Mouse (Mus musculus) mouse trophoblast stem cell (cell line): ENCODE results near the gene As3mt.

Source experiments
- in situ Hi-C, 2 experiments: fragments of 300-500 bp; cut with MseI, MboI; formaldehyde crosslinking; loops; 2 replicates in 1 of 2; 3 replicates in 1 of 2; pipeline ENCODE4 v1.15.1; 2025

Gene As3mt

DNA sequence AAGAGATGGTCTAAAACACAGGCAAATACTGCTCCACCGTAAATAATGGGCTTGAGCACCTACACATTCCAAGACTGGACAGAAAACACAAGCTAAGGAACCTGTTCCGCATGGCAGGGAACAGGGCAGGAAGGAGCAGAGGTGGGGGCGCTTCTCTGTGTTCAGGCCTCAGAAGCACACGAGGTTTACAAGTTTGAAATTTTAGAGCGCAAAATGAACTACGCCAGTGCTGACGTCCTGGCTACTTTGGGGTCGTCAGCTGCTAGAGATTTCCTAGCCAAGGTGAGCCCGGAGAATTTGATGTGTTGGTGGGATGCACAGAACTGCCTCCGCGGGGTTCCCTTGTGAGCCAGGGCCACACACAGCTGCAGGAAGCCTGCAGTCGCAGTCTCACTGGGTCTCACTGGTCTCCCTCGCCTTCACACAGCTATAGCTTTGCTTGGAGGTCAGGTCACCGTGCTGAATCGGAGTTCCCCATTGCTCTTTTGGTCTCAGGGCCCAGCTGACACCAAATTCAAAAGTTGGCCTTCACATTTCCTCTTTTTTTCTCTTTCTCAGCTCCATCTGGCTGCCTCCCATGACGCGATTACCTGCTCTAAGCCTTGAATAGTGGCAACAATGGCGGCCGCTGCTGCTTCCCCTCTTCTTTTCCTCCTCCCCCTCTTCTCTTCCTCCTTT lies 9.3 kb upstream of the As3mt start:
- in situ Hi-C loops = no loop called here

DNA sequence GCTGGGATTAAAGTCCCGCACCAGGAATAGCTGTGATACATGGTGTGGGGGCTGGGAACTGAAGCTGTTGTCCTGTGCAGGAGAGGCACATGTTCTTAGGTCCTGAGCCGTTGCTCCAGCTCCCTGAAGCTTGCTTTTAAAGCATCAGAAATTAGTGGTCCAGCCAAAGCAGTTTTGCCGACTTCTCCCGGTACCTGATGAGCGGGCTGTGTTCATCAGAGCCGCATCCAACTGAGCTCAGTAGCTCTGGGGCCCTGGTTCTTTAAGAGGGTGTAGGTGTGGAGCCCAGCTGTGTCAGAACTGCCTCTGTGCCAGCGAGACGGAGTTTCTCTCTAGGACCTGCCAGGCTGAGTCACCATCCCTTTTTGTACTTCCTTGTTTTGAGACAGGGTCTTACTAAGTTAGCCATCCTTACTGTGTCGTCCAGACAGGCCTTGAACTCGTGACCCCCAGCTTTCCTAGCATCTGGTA lies 8.2 kb upstream of the As3mt start:
- in situ Hi-C loops = no loop called here

DNA sequence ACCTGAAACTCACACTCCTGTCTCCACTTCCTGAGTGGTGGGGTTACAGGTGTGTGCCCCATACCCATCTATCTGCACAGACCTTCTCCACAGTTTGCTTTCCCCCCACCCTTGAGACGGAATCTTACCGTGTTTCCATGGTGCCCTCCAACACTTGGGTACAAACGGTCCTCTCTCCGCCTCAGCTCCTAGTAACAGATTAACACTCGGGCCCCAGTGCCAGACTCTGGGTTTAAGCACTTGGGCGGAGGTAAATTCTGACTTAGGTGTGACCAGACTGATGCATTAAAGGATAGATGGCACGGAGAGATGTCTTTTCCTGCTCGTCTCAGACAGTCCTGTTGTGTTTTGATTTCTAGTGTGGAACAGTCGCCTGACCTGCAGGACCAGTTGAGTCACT lies 6.1 kb upstream of the As3mt start:
- in situ Hi-C loops = no loop called here

DNA sequence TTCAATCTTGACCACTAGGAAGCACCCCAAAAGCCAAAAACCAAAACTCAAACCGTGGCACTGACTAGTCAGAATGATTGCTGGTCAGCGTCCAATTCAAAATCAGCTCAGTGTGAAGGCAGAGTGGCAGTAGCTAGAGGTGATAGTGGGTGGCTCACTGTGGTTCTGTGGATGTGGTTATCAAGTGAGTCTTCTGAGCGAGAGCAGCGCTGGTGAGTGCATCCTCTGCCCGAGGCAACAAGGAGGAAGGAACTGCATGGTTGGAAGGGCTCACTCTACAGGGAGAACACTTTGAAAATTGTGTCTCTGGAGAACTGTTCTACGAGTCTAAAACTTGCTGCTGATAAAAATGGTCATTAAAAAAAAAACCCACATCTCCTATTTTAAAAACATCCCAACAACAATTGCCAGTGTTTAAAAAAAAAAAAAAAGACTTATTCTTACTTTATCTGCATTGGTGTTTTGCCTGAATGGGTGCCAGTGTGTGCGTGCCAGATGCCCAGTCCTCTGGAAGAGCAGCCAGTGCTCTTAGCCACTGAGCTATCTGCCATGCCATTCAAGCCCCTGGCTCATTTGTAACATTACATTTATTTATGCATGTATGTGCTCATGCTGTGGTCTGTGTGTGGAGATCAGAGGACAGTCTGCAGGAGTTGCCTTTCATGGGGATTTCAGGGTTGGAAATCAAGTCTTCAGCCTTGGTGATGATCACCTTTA lies 1.3 kb upstream of the As3mt start:
- in situ Hi-C loops = no loop called here

DNA sequence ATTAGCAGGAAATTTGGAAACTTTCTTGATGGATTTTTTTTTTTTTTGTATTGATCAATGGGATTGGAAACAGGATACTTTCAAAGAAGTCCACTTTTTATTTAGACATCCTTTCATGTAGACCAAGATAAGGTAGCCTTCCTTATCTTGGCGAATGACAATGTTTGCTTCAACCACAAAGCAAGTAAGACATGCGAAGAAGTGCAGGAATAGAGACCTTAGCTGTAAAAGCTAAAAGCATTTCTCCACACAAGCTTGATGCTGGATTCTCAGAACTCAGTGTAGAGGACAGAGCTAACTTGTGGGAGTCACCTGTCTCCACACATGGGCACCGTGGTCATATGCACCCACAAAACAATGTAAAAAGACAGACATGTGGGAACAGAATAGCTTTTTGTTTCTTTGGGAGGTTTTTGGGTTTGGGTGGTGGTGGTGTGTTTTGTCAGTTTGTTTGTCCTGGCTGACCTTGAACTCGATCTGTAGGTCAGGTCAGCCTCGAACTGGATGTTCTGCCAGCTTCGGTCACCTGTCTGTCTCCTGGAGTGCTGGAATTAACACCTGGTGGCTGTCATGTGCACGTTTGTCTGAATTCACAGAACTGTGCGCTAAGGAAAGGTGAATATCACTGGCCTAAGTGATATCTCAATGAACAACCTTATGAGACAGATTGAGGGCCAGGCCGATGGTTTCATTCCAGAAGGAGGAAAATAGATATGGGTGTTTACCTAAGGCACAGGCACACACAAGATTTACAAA lies 540 bp upstream of the As3mt start:
- in situ Hi-C loops = no loop called here

DNA sequence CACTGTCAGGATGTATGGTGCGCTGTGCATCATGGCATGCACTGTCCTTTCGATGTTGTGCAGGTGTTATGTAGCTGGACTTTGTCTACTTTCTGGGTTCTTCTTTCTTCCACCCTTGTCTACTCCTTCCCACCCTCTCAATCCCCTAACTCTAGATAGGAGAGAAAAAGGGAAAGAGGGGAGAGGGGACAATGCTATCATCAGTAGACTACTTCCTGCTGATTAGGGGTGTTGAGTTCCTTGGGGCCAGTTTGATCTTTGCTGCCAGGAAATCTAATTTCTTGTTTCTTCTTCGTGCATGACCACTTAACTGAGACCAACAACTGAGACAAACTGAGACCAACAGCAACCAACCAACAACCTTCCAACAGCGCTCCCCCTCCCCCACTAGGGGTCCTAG lies 3.4 kb downstream of the As3mt start:
- in situ Hi-C loops = no loop called here

DNA sequence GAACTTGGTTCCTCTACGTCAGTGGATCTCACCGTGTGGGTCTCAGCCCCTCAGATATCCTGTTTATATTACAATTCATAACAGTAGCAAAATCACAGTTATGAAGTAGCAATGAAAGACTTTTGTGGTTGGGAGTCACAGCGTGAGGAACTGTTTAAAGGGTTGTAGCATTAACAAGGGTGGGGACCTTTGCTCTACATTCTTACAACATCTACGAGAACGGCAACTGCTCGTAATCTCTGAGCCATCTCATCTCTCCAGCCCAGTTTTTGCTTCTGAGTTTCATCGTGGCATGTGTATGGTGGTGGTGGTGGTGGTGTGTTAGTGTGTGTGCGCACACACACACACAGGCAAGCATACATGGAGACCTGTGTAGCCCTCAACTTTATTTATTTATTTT lies 7.0 kb downstream of the As3mt start:
- in situ Hi-C loops = no loop called here

DNA sequence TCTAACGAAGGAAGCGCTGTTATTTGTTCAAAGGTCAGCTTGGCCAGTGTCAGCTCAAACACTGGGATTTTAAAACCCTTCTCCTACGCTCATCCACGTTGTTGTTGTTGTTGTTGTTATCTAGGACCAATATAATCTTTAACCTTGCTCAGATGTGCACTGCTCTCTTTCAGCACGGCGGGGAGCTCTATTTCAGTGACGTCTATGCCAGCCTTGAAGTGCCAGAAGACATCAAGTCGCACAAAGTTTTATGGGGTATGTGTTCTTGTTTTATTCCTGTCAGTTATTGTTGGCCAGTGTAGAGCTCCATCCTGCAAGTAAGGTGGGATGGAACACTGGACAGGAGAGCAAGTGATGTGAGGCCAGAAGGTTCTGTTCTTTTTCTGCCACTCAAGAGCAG lies 7.8 kb downstream of the As3mt start:
- in situ Hi-C loops = no loop called here

DNA sequence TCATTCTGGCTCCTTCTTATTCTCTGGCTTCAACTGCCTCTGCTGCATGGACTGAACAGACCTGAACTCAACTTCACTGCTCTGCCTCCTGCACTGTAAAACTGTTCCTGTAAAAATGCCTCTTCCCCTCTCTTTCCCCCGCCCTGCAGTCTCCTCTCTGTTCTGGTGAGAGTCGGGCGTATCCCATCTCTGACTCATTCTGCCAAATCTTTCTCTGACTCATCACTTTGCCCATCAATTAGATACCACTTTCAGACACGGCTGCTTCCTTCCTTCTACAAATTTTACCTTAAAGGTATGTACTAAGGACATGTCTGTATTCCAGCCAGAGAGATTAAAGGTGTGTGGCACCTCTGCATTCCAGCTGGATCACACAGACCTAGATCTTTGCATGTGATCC lies 10.9 kb downstream of the As3mt start:
- in situ Hi-C loops = no loop called here

DNA sequence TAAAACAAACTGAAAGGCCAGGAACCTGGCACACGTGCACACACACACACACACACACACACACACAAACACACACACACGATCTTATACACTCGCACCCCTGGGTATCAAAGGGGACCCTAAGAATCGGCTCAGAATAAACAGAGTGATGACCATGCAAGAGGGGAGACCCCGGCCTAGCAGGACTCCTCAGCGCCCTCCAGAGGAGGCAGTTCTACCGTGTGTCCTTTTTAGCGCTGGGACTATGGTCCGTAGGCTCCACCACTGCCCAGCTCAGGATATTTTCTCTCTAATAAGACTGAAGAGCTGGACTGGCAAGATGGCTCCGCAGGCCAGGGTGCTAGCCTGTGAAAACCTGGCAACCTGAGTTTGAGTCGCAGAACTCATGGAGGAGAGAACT lies 17.2 kb downstream of the As3mt start:
- in situ Hi-C loops = no loop called here

DNA sequence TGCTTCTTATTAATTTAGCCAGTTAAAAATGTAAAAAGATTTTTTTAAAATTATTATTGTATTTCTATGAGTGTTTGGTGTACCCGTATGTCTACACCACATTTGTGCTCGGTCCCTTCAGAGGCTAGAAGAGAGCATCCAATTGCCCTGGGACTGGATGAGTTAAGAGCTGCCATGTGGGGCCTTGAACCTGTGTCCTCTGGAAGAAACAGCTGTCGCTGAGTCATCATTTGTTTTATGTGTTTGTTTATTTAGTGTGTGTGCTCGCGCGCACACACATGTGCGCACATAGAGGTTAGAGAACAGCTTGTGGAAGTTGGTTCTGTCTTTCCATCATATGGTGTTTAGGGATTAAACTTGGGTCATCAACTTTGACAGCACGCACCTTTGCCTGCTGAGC lies 18.9 kb downstream of the As3mt start:
- in situ Hi-C loops = no loop called here

DNA sequence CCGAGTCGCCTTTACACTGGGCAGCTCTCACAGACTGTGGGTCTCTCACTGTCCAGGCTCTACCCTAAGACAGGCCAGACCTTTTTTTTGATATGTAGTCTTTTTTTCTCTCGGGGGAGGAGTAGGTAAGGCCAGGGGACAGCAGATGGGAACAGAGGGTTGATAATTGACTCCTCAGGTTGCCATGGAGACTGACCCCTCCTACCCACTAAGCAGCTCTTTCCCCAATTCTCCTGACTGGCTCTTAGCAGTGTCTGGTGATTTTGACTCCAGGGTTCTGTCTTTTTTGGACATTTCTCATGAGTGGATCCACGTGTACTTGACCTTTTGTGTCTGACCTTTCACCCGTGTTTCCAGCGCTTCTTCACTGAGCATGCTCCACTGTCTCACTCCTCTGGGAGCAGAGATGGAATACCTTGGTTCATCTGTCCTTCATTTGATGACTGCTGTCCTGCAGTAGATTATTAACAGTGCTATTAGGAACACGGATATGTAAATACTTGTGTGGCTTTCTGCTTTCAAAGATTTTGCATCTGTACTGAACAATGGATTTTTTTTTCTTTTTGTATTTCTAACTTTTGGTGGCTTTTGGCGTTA lies 20.0 kb downstream of the As3mt start:
- in situ Hi-C loops = no loop called here

DNA sequence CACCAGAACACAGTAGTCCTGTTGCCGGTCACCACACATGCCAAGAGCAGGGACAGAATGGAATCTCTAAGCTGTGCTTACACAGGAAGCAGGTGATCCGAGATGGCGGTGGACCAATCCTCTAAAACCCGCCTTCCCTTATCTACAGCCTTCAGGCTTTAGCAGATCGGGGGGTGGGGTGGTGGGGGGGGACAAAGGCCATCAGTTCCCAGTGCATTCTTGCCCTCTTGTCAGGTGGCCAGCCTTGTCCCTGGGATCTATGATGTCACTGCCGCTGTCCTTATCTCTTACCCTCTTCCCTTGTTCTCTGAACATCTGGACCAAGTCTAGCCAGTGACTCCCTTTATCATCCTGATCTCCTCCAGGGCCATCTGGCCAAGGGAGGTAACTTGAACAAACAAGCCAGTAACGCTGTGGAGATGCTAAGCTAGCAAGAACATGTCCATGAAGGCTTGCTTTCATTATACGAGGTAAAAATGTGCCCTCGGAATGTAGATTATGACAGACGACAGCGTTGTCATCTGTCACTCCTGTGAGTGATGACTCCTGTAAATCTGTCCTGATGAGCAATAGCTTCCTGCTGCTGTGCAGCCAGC lies 20.8 kb downstream of the As3mt start:
- in situ Hi-C loops = no loop called here

DNA sequence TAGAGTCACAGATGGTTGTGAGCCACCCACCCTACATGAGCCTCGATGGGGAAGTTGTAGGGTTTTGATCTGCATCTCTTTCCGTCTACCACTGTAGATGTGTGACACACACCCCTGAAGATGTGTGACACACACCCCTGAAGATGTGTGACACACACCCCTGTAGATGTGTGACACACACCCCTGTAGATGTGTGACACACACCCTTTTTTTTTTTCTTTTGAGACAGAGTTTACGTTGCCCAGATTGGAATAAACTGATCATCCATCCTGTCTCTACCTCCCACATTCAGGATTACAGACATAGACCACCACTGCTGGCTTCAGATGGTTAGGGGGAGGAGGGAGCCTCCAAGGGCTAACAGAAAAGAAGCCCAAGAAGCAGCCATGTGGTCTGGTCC lies 21.7 kb downstream of the As3mt start:
- in situ Hi-C loops = no loop called here

DNA sequence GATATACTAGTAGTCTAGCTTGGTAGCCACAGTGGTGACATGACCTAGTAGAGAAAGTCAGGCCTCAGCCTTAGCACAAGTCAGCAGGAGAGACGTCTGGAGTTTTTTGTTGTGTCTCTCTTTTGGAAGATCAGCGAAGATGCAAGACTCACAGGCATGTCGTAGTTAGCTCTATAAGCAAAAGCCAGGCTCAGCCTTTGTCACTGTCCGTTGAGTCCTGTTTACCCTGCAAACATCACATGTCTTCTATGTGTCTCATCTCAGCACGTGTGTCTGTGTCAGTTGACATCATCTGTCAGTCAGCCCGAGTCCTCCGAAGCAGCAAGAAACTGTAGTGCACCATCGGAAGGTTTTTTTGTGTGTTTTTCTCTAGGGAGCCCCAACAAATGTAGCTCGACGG lies 24.1 kb downstream of the As3mt start:
- in situ Hi-C loops = loop anchor here in 1 of 2 experiments (5.0 kb wide), 1 partner anchor 49 kb away; no protein-coding TSS in a partner anchor

DNA sequence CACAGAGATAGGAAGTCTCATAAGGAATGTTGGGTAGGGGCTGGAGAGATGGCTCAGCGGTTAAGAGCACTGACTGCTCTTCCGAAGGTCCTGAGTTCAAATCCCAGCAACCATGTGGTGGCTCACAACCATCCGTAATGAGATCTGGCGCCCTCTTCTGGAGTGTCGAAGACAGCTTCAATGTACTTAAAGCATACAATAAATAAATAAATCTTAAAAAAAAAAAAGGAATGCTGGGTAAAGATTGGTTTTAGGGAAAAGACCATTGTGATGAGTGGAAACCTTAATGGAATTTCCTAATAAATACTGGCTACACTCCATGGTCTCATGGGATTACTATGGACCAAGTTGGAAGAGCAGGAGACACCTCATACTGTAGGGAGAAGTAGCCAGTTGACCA lies 25.4 kb downstream of the As3mt start:
- in situ Hi-C loops = loop anchor here in 1 of 2 experiments (5.0 kb wide), 1 partner anchor 50 kb away; no protein-coding TSS in a partner anchor

DNA sequence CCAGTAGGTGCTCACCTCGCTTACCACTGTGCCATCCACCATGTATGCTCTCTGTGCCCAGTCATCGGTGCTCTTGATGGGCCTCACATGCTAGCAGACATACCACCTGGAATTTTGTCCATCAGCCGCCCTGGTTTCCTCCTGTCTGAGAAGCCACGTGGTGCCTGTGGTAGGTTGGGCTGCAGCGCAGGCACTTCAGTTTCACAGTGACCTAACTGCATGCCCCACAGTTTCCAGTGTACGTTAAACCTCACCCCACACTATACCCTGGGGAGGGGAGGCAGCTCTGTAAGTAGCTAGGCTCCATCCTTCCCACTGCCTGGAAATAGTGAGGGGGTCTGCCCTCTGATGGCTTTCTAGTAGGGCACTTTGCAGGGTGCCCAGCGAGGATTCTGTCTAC lies 26.4 kb downstream of the As3mt start:
- in situ Hi-C loops = loop anchor here in 1 of 2 experiments (5.0 kb wide), 1 partner anchor 51 kb away; no protein-coding TSS in a partner anchor

DNA sequence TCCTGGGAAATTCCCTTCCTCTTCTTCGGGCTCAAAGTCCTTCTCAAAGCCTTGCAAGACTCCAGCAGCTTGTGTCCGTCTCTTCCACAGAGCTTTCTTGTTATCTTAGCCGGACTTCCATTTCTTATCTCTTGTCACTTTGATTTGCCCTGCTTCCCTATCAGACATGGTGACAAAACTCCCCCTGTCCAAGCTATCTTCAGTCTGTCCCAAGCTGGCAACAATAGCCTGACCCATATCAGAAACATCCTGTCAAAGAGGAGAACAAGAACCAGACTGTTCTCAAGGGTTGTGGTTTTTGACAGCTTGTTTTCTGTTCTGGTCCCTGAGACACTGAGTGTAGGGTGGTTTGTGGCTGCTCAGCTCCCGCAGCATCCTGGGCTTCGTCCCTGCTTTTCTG lies 28.0 kb downstream of the As3mt start:
- in situ Hi-C loops = no loop called here

DNA sequence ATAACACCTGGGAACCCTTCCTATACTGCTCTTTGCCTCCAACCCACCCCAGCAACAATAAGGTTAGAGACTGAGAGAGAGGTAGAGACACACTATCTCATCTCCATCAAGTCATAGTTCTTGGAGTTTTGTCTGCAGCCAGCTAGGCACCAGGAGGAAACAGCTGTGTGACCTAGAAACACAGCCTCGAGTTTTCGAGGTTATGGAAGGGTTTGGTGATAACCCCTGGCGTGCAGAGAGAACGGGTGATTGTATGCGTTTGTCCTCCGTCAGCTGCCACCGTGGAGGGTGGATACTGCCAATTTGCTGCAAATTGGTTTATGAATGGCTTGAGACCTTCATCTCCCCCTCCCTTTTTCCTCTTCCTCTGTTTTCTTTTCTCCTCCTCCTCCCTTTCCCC lies 29.8 kb downstream of the As3mt start:
- in situ Hi-C loops = no loop called here

DNA sequence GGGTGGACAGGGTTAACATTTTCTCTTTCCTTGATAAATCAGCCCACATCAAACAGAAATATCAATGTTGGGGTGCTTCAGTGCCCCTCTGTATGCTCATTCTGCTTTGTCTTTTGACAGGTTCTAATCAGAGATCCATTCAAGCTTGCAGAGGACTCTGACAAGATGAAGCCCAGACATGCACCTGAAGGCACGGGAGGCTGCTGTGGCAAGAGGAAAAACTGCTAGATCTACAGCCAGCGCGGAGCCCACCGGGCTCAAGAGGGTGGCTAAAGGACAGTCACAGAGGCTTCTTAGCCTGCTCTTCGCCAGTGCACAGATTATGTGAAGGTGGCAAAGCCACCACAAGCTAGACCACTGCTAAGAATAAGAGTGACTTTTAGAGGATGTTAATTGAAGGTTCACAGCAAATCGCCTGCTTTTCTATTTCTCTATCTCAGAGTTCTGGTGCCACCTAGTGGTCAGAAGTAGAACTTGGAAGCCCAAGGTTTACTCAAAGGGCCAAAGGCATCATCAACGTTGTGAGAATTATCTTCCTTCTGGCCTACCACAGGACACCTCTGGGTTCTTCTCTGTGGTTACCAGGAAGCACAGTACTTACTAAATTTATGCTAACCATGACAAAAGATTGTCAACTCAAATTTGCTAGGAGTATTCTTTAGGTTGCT lies 33.2 kb downstream of the As3mt start:
- in situ Hi-C loops = loop anchor here (5.0 to 10.0 kb wide), 2 partner anchors 68 to 156 kb away; partner anchors contain the start of gene Cyp17a1 (in 1 of the 2)

DNA sequence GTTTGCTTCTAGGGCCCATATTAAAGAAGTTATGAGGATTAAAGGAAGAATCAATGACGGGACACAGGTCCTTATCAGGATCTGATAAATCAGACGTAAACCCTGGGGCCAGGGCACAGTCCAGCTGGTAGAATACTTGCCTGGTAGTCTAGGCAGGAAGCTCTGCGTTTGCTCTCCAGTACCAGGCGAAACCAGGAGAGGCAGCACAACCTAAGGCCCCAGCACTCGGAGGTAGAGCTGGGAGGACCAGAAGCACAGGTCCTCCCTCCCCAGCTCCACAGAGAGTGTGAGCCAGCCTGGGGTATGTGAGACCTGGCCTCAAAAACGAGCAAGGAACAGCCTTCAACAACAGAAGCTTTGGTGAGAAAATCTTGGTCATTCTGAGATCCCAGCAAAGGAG lies 34.3 kb downstream of the As3mt start:
- in situ Hi-C loops = loop anchor here (5.0 to 10.0 kb wide), 2 partner anchors 69 to 157 kb away; partner anchors contain the start of gene Cyp17a1 (in 1 of the 2)
